Mouse (Mus musculus) testis, adult 2 months (tissue): ENCODE data around the gene Ralgds.

Experiments
- CTCF ChIP-seq: fragments of 200-500 bp; IDR thresholded peaks from 2 replicates; pipeline ENCODE4 v1.5.1; 2012; ENCODE audit warnings: low read depth, mild to moderate bottlenecking, inconsistent platforms, low read length, moderate library complexity; ENCODE audit not compliant: control insufficient read depth, insufficient read depth, insufficient replicate concordance
- POLR2A ChIP-seq: fragments of 200-500 bp; IDR thresholded peaks from 2 replicates; pipeline ENCODE4 v1.6.1; 2012; ENCODE audit warnings: low read depth, mild to moderate bottlenecking, inconsistent platforms, low read length, moderate library complexity; ENCODE audit not compliant: control insufficient read depth

DNA sequence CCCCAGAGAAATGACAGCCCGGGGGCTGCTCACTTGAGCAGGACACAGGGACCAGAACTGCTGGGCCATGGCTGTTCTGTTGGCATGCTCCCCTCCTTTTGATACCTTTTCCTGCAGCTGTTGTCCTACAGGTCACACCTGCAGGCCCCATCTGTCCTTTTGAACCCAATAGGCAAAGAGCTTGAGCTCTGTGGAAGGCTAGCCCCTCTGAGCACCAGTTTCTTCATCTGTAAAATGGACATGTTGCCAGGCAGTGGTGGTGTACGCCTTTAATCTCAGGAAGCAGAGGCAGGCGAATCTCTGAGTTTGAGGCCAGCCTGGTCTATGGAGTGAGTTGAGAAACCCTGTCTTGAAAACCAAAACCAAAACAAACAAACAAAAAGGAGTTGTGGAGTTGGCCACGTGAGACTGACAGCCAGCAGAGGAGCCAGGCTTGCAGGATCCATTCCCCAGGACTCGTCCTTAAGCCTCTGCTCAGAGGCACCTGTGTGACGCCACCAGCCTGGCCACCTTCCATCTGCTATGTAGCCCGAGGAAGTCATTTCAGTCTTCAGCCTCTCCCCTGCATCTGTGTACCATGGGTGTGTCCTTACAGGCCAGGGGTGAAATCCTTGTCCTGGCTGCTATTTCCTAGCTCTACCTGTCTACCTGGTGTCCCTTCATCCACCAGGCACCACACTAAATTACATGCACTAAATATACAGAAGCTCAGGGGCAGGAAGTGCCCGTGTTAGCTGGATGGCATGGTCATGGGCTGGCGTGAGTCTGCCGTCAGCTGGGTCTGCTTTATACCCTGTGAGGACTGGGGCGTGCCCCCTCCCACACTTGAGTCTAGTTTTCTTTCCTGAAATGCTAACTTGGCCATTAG is 24.1 kb downstream of the Ralgds start:
- TF ChIP-seq CTCF = no peak
- no peak for TF ChIP-seq POLR2A
